In the genomic region with DNA sequence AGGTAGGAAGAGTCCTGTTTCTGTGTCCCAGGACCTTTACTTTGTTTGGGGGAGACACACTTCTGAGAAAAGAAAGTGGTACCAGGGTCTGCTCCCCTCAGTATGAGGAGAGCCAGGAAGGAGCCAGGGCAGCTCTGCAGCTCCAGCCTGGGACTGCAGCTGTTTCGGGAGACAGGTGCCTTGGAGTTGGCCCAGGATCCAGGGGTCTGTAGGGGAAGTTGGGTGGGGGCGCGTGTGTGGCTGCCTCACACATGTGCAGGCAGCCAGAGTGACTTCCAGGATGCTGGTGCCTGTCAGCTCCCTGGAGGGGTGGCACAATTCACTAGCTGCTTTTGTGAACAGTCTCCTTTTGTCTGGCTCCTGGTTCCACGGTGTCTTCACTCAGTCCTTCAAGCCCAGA, we compare ENCODE assay signal across 9 mouse cellular contexts. TPM values are rescaled to one million over a fixed set of nuclear protein-coding genes. Genes with fewer than 3 reads are reported as not detected.
A peak's percentile ranks its signal among the peaks of the same experiment; 100 is the strongest.
DNase-seq lines count a peak whose midpoint lies in the region; ATAC-seq and TF ChIP-seq lines count a peak whose summit lies in the region.
"Had no signal": no experiment of that assay in that cellular context is flagged by ENCODE, and none has a peak within 500 bp of the region (broad histone marks: within the 10 kb centered on the region; RNA-seq: fewer than 3 reads in every experiment).

No protein-coding gene starts in this region.

- no peak overlapping the region for H3K9ac ChIP-seq in lung, postnatal 0 days (replicated peaks; ENCODE audit: low read depth)
- peak overlapping the region; percentile 71; the same call in 1 of the 2 replicates for H3K9ac ChIP-seq in limb, embryonic 13.5 days
- H3K9ac ChIP-seq in stomach, embryonic 15.5 days: no peak overlapping the region

- peak; percentile 26 for DNase-seq in cerebellum, adult 9-11 months
- no peak for DNase-seq in cerebellum, adult 11 months
- DNase-seq in lung, postnatal 0 days (ENCODE audit: low spot score): no peak
- no peak for DNase-seq in lung, adult 18-20 months
- DNase-seq in left cerebral cortex, adult 8-10 months (ENCODE audit: low spot score in 2 of 2): no peak
- no peak for DNase-seq in left cerebral cortex, postnatal 10 days (ENCODE audit: extremely low spot score in 1 of 2, low spot score in 2 of 2)

- H3K36me3 ChIP-seq in lung, postnatal 0 days (ENCODE audit: insufficient read depth, low read length): no peaks in the 10 kb centered on the region
- no peaks in the 10 kb centered on the region for H3K36me3 ChIP-seq in limb, embryonic 13.5 days
- no peaks in the 10 kb centered on the region for H3K36me3 ChIP-seq in stomach, embryonic 15.5 days

- peak overlapping the region; percentile 54; the same call in 1 of the 2 replicates for H3K4me3 ChIP-seq in lung, postnatal 0 days (ENCODE audit: low read depth, low read length)
- peak overlapping the region; percentile 61 for H3K4me3 ChIP-seq in limb, embryonic 13.5 days
- H3K4me3 ChIP-seq in stomach, embryonic 15.5 days (replicated peaks): peak overlapping the region; percentile 58

- H3K27ac ChIP-seq in lung, postnatal 0 days (ENCODE audit: low read length): no peak overlapping the region
- H3K27ac ChIP-seq in limb, embryonic 13.5 days: no peak overlapping the region
- H3K27ac ChIP-seq in stomach, embryonic 15.5 days: no peak overlapping the region

- H3K4me1 ChIP-seq in lung, postnatal 0 days (ENCODE audit: insufficient read depth, low read depth, low read length): peaks cover 4% of the 10 kb centered on the region; the same call in 1 of the 2 replicates
- peaks cover 18% of the 10 kb centered on the region for H3K4me1 ChIP-seq in limb, embryonic 13.5 days
- H3K4me1 ChIP-seq in stomach, embryonic 15.5 days: peaks cover 12% of the 10 kb centered on the region; the same call in 1 of the 2 replicates

- peak overlapping the region; percentile 98 for H3K4me2 ChIP-seq in lung, postnatal 0 days (replicated peaks; ENCODE audit: low read depth, low read length)
- peak overlapping the region; percentile 94 for H3K4me2 ChIP-seq in limb, embryonic 13.5 days (replicated peaks)
- H3K4me2 ChIP-seq in stomach, embryonic 15.5 days: peak overlapping the region; percentile 96

- no peak for TF ChIP-seq EP300 in lung, postnatal 0 days (IDR thresholded peaks at IDR 0.05)

- WGBS in lung, postnatal 0 days: 25% methylated on average over 4 of the region's 4 CpGs
- WGBS in limb, embryonic 13.5 days: 11% methylated on average over 4 of the region's 4 CpGs
- 21% methylated on average over 4 of the region's 4 CpGs for WGBS in stomach, embryonic 15.5 days

- ATAC-seq in lung, postnatal 0 days: no peak
- ATAC-seq in limb, embryonic 13.5 days (ENCODE audit: low FRiP score, low read depth): no peak
- ATAC-seq in stomach, embryonic 15.5 days (ENCODE audit: insufficient read depth, low FRiP score, low read depth): no peak

- TF ChIP-seq CTCF in lung, postnatal 0 days (IDR thresholded peaks at IDR 0.05): no peak

- intact Hi-C loops in left cerebral cortex, postnatal 10 days (cut with DNase I): loop anchor here (5.0 kb wide), 1 partner anchor 290 kb away; no protein-coding TSS in a partner anchor

- peaks cover 10% of the 10 kb centered on the region; the same call in 1 of the 2 replicates for H3K27me3 ChIP-seq in lung, postnatal 0 days (replicated peaks; ENCODE audit: insufficient read depth, low read length)
- H3K27me3 ChIP-seq in limb, embryonic 13.5 days: peaks cover 64% of the 10 kb centered on the region
- H3K27me3 ChIP-seq in stomach, embryonic 15.5 days (replicated peaks): peaks cover 25% of the 10 kb centered on the region

- no peaks in the 10 kb centered on the region for H3K9me3 ChIP-seq in lung, postnatal 0 days (ENCODE audit: low read length)
- no peaks in the 10 kb centered on the region for H3K9me3 ChIP-seq in limb, embryonic 13.5 days
- H3K9me3 ChIP-seq in stomach, embryonic 15.5 days: no peaks in the 10 kb centered on the region

RNA-seq across cellular contexts. Expression of gene Dok7, which starts 1.0 kb away (rescaled TPM):
- 0.56 and 0.67 TPM in 2 replicates for polyA plus RNA-seq in lung, postnatal 0 days (2015; fragmentation: Nextera tagmentation; extraction: Ambion mirVana)
- polyA plus RNA-seq in limb, embryonic 13.5 days (2015; fragmentation: Nextera tagmentation; extraction: Ambion mirVana): 5.1 and 5.7 TPM in 2 replicates
- polyA plus RNA-seq in stomach, embryonic 15.5 days (2015; fragmentation: Nextera tagmentation; extraction: Ambion mirVana): 1.8 and 2.1 TPM in 2 replicates
- total RNA-seq in left cerebral cortex, adult 8-10 months (2022): 10 to 100 TPM; 21.8 to 27.7 (median 24.6) TPM
- total RNA-seq in left cerebral cortex, postnatal 10 days (2021): 10 to 100 TPM; 12.0 to 16.5 TPM
- total RNA-seq: megakaryocyte-erythroid progenitor cell, adult 5-6 weeks had no signal

RNA-seq across cellular contexts. Expression of gene Hgfac, which starts 16.3 kb away (rescaled TPM):
- 0.73 and 0.82 TPM in 2 replicates for polyA plus RNA-seq in lung, postnatal 0 days (2015; fragmentation: Nextera tagmentation; extraction: Ambion mirVana)
- 0.59 and 0.71 TPM in 2 replicates for polyA plus RNA-seq in limb, embryonic 13.5 days (2015; fragmentation: Nextera tagmentation; extraction: Ambion mirVana)
- 5.2 and 9.3 TPM in 2 replicates for polyA plus RNA-seq in stomach, embryonic 15.5 days (2015; fragmentation: Nextera tagmentation; extraction: Ambion mirVana)
- under 1 TPM; 0.39 to 0.95 (median 0.66) TPM for total RNA-seq in left cerebral cortex, adult 8-10 months (2022)
- 1 to 10 TPM in 1 of 2 experiments, under 1 TPM in 1; 0.91 to 1.1 TPM for total RNA-seq in left cerebral cortex, postnatal 10 days (2021)

RNA-seq across cellular contexts. Expression of gene Lrpap1, which starts 48.0 kb away (rescaled TPM):
- polyA plus RNA-seq in lung, postnatal 0 days (2015; fragmentation: Nextera tagmentation; extraction: Ambion mirVana): 170 and 184 TPM in 2 replicates
- 112 and 120 TPM in 2 replicates for polyA plus RNA-seq in limb, embryonic 13.5 days (2015; fragmentation: Nextera tagmentation; extraction: Ambion mirVana)
- 136 and 168 TPM in 2 replicates for polyA plus RNA-seq in stomach, embryonic 15.5 days (2015; fragmentation: Nextera tagmentation; extraction: Ambion mirVana)
- total RNA-seq in left cerebral cortex, adult 8-10 months (2022): 100 to 1,000 TPM; 121 to 171 (median 135) TPM
- 100 to 1,000 TPM; 110 to 113 TPM for total RNA-seq in left cerebral cortex, postnatal 10 days (2021)
